Mouse (Mus musculus) left cerebral cortex, postnatal 25 days (tissue): Measurements from ENCODE around the gene Zic5. TPM values are rescaled to one million over a fixed set of nuclear protein-coding genes. Genes with fewer than 3 reads are reported as not detected.

Source experiments
- total RNA-seq, 2 experiments: library from RNA; stranded (reverse); gene quantifications; 2 replicates each; pipeline ENCODE4 v1.2.3; 2021

The Zic5 gene
- total RNA-seq, 2 experiments from 2014 or later: 2.3 to 2.7 TPM

Other genes with a start within 250 kb of the Zic5 start
- under 1 TPM in 1 of 2 experiments, not detected in 1; 0.23 TPM for gene Gm5089, start 14.6 kb downstream of the Zic5 start, total RNA-seq
- gene Zic2, start 9.8 kb upstream of the Zic5 start, total RNA-seq: 10 to 100 TPM; 16.0 to 16.5 TPM
- gene Gm10837, start 24.9 kb upstream of the Zic5 start, total RNA-seq: not detected
- 10 to 100 TPM; 31.3 to 32.4 TPM for gene Pcca, start 68.6 kb upstream of the Zic5 start, total RNA-seq